Mouse (Mus musculus) lung, embryonic 14.5 days (tissue): ENCODE measurements around the gene Tenm3. TPM values are rescaled to one million over a fixed set of nuclear protein-coding genes. Genes with fewer than 3 reads are reported as not detected.

ENCODE experiments used
- ATAC-seq: fragments of 200-750 bp; cut with Nextera tagmentation; 2 replicates; pipeline ENCODE4 v1.8.0; 2017; ENCODE audit warnings: mild to moderate bottlenecking, moderate TSS enrichment, moderate library complexity; ENCODE audit not compliant: insufficient read depth
- DNase-seq: peaks from one replicate; pipeline ENCODE4 v3.0.0-alpha.2; 2015
- H3K27ac ChIP-seq: fragments of 300-500 bp; sonication (generic); 2 replicates; pipeline ENCODE4 v1.5.1; 2014; ENCODE audit warnings: low read depth, mild to moderate bottlenecking, moderate library complexity
- H3K27me3 ChIP-seq: fragments of 300-500 bp; sonication (generic); 2 replicates; pipeline ENCODE4 v1.6.1; 2014; ENCODE audit warnings: low read length, control low read depth; ENCODE audit not compliant: insufficient read depth
- H3K36me3 ChIP-seq: fragments of 300-500 bp; sonication (generic); 2 replicates; pipeline ENCODE4 v1.6.1; 2014; ENCODE audit warnings: control low read depth; ENCODE audit not compliant: insufficient read depth
- H3K4me1 ChIP-seq: fragments of 300-500 bp; sonication (generic); 2 replicates; pipeline ENCODE4 v1.6.1; 2014; ENCODE audit warnings: antibody characterized with exemption, control low read depth; ENCODE audit not compliant: insufficient read depth
- H3K4me2 ChIP-seq: fragments of 300-500 bp; sonication (generic); 2 replicates; pipeline ENCODE4 v1.6.1; 2014; ENCODE audit warnings: mild to moderate bottlenecking
- H3K4me3 ChIP-seq: fragments of 300-500 bp; sonication (generic); 2 replicates; pipeline ENCODE4 v1.5.1; 2014; ENCODE audit warnings: low read depth, low read length
- H3K9ac ChIP-seq: fragments of 300-500 bp; sonication (generic); 2 replicates; pipeline ENCODE4 v1.6.1; 2014
- H3K9me3 ChIP-seq: fragments of 300-500 bp; sonication (generic); 2 replicates; pipeline ENCODE4 v1.6.1; 2016; ENCODE audit warnings: low read depth, low read length, control low read depth
- CTCF ChIP-seq: IDR thresholded peaks from 2 replicates; pipeline ENCODE4 v1.5.1; 2016; ENCODE audit warnings: antibody characterized with exemption, low read depth
- WGBS: fragments of 180-500 bp; shearing (Covaris S2); extraction: QIAGEN DNeasy Blood & Tissue Kit; methylation state at CpG from one replicate; pipeline ENCODE4 v1.1.7; 2014; 5-methylcytosine and 5-hydroxymethylcytosine counted together
- polyA plus RNA-seq: library from polyadenylated mRNA; unstranded; fragments of >200 nt; fragmentation: Nextera tagmentation; extraction: Ambion mirVana; gene quantifications from 2 replicates; pipeline ENCODE4 v1.2.1, GENCODE M21; 2014

The Tenm3 gene
- polyA plus RNA-seq, 1 experiment from 2014 or later = 9.8 TPM

DNA sequence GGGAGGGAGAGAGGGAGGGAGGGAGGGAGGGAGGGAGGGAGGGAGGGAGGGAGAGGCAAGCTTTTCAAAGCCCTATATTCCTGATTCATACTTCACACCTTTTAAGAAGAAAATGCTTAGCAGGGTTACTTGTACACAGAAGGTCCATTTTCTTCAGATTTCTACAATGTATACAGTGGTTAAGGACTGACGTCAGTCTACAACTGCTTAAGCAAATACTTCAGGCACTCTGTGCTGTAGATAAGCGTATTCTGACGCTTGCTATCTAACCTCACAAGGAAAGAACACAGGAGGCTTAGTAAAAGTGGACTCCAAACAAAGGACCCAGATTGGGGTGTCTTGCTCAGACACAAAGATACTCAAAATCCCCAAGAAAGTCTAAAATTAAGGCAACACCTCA is 34.6 kb downstream of the Tenm3 start:
- no peak overlapping the region for H3K4me2 ChIP-seq
- DNase-seq = peak; percentile 54
- WGBS = 29% methylated on average over 3 of the region's 3 CpGs
- no peak overlapping the region for H3K4me3 ChIP-seq
- H3K9me3 ChIP-seq = no peaks in the 10 kb centered on the region
- H3K4me1 ChIP-seq = no peaks in the 10 kb centered on the region
- peak; percentile 87 for ATAC-seq
- TF ChIP-seq CTCF = no peak
- H3K36me3 ChIP-seq = no peaks in the 10 kb centered on the region
- H3K9ac ChIP-seq = no peak overlapping the region
- no peak overlapping the region for H3K27ac ChIP-seq
- H3K27me3 ChIP-seq = no peaks in the 10 kb centered on the region

DNA sequence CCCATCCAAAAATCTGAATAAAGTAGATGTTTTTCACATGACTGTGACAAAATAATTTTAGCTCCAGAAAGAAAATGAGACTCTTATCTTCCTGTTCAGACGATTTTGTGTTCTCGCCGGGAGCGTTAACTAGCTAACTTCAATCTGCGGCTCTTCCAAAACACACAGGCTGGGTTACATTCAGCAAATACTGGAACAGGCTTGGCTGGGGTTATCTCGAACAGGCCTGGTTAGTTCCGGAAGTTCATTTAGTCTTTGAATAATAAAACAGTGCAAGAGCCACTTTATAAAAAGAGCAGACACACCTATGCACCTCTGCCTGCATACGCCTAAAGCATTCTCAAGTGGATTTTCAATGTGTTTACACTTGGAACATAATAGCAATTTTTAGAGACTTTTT is 40.7 kb downstream of the Tenm3 start:
- ATAC-seq = no peak
- no peak for DNase-seq
- H3K36me3 ChIP-seq = no peaks in the 10 kb centered on the region
- no peaks in the 10 kb centered on the region; the same call in 1 of the 2 replicates for H3K27me3 ChIP-seq
- H3K4me1 ChIP-seq = no peaks in the 10 kb centered on the region
- no peak overlapping the region for H3K4me2 ChIP-seq
- no peak for TF ChIP-seq CTCF
- H3K27ac ChIP-seq = no peak overlapping the region
- WGBS = 57% methylated on average over 8 of the region's 8 CpGs
- H3K9me3 ChIP-seq = no peaks in the 10 kb centered on the region
- H3K4me3 ChIP-seq = no peak overlapping the region
- H3K9ac ChIP-seq = no peak overlapping the region

DNA sequence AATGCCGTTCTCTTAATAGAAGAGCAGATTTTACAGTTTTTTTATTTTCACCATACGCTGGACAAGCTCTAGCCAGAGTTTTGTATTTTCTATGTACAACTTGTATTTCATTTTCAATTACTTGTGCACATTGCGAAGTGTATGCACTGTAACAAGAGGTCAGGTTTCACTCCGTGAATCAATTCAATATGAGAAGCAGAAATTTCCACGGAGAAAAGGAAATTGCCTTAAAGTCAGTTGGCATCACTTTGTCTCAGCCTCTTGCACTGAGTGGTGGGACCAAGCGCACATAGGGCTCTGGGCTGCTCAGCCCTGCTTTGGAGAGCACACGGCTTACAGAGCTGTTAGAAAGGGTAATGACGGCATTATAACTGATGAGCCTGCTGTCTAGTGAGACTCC is 41.5 kb downstream of the Tenm3 start:
- Histone ChIP-seq H3K9ac (no peak overlapping the region), H3K4me1 (no peaks in the 10 kb centered on the region), H3K4me2 (no peak overlapping the region), H3K36me3 (no peaks in the 10 kb centered on the region), H3K27ac (no peak overlapping the region), H3K9me3 (no peaks in the 10 kb centered on the region), H3K27me3 (no peaks in the 10 kb centered on the region; the same call in 1 of the 2 replicates), H3K4me3 (no peak overlapping the region)
- no peak for TF ChIP-seq CTCF
- ATAC-seq (no peak), DNase-seq (no peak)
- 69% methylated on average over 8 of the region's 8 CpGs for WGBS

DNA sequence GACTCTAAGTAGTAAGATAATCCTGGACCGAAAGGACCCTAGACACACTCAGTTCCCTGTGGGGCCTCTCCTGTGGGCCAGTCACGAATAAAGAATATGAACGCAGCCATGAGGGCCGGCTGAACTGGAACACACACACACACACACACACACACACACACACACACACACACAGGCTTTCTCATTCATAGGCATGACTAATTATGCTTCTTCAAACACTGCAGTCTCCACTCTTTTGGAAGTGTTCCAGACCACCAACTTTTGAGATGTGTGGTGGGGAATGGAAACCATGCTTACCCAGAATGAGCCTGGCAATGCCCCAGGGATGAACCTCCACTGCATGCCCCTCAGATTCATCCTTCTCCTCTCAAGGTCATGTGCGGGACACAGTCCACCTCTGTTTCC is 45.8 kb downstream of the Tenm3 start:
- H3K9me3 ChIP-seq = no peaks in the 10 kb centered on the region
- H3K9ac ChIP-seq = no peak overlapping the region
- no peaks in the 10 kb centered on the region; the same call in 1 of the 2 replicates for H3K27me3 ChIP-seq
- no peaks in the 10 kb centered on the region for H3K36me3 ChIP-seq
- WGBS = 50% methylated on average over 5 of the region's 5 CpGs
- no peak overlapping the region for H3K27ac ChIP-seq
- H3K4me2 ChIP-seq = no peak overlapping the region
- ATAC-seq (peak; percentile 60; the same call in 1 of the 2 replicates), DNase-seq (peak; percentile 56)
- no peaks in the 10 kb centered on the region for H3K4me1 ChIP-seq
- TF ChIP-seq CTCF = no peak
- no peak overlapping the region for H3K4me3 ChIP-seq

DNA sequence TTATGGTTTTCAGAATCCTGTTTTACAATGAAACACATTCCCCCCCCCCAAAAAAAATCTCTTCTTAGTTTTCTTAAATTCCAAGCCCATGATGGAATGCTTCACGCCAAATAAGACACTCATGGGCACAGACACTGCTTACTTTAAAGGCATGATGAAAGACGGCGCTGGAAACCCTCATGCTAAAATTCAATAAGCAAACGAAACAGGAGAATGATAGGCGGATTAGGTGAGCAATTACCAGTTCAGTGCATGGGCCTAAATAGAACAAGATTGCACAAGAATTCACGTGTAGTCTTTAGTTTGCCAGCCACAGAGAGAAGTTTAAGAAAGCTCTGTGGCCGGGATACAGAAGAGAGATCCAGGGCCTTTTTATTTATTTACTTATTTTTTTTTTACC is 49.5 kb downstream of the Tenm3 start:
- 36% methylated on average over 7 of the region's 7 CpGs for WGBS
- Histone ChIP-seq H3K27ac (no peak overlapping the region), H3K9me3 (no peaks in the 10 kb centered on the region), H3K4me1 (no peaks in the 10 kb centered on the region), H3K9ac (no peak overlapping the region), H3K36me3 (no peaks in the 10 kb centered on the region), H3K4me3 (no peak overlapping the region), H3K4me2 (no peak overlapping the region), H3K27me3 (peaks cover 5% of the 10 kb centered on the region; the same call in 1 of the 2 replicates)
- ATAC-seq (no peak), DNase-seq (no peak)
- TF ChIP-seq CTCF = no peak

DNA sequence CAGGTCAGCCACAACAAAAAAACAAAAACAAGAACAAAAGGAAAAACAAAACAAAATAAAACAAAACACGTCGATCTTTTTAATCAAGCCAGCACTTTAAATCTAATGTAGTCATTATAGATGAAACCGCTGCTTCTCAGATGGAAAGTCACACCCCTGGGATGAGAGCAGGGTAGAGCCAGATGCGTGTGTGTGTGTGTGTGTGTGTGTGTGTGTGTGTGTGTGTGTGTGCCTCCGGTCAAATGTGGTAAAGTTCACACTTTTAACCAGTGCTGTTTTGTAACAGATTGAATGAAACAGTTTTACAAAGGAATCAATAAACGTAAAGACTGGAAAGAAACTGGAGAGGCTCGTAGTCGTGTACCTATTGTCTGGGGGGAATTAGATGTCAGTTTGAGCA is 50.0 kb downstream of the Tenm3 start:
- no peak for TF ChIP-seq CTCF
- DNase-seq = no peak

DNA sequence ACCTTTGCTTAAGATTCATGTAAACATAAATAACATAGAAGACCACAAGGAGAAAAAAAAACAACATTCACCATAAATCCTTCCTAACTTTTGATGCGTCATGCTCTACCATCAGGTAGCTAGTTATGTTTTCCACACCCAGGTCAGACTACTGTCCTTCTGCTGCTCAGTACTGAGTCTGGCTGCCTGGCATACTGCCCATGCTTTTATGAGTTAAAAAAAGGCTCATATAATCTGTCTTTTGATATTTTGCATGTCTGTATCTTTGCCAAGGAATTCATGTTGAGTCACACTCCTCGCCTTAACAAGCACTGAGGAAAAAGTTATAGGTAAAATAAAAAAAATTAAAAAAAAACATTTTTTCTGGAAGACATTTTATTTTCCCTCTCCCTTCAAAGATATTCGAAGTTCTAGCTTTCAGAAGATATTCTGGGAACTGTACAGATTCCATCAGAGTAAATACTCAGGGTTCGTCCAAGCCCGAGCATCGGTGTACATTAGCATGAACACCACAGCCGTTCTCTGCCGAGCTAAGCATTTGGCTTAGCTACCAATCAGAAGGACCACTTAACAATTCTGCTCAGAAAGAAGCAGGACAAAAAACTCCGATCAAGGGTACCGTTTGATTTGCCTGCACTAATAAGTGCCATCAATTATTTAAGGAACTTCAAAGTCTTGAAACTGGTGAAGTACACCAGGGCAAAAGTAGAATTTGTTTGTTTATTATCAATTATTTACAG is 51.0 kb downstream of the Tenm3 start:
- Histone ChIP-seq H3K4me1 (no peaks in the 10 kb centered on the region), H3K4me2 (no peak overlapping the region), H3K27ac (no peak overlapping the region), H3K9ac (no peak overlapping the region), H3K9me3 (no peaks in the 10 kb centered on the region), H3K27me3 (peaks cover 7% of the 10 kb centered on the region; the same call in 1 of the 2 replicates), H3K4me3 (no peak overlapping the region), H3K36me3 (no peaks in the 10 kb centered on the region)
- peak; percentile 45 for DNase-seq
- ATAC-seq = no peak
- 47% methylated on average over 10 of the region's 10 CpGs for WGBS
- TF ChIP-seq CTCF = no peak

More for the DNA sequence above, 50.0 kb downstream of the Tenm3 start:
- Histone ChIP-seq H3K9ac (no peak overlapping the region), H3K4me2 (no peak overlapping the region), H3K4me3 (no peak overlapping the region), H3K27me3 (peaks cover 5% of the 10 kb centered on the region; the same call in 1 of the 2 replicates), H3K9me3 (no peaks in the 10 kb centered on the region), H3K36me3 (no peaks in the 10 kb centered on the region), H3K4me1 (no peaks in the 10 kb centered on the region), H3K27ac (no peak overlapping the region)
- ATAC-seq = no peak
- WGBS = 81% methylated on average over 8 of the region's 8 CpGs
